Mouse (Mus musculus) liver, embryonic 14.5 days (tissue): ENCODE results near the gene Dock2. TPM values are rescaled to one million over a fixed set of nuclear protein-coding genes. Genes with fewer than 3 reads are reported as not detected.

Experiments
- ATAC-seq: fragments of 200-750 bp; cut with Nextera tagmentation; 2 replicates; pipeline ENCODE4 v1.8.0; 2017; ENCODE audit warnings: moderate number of reproducible peaks, mild to moderate bottlenecking, moderate library complexity; ENCODE audit not compliant: insufficient read depth
- DNase-seq, 3 experiments: peaks; one replicate each; pipeline ENCODE4 v3.0.0-alpha.2; 2012 to 2013; ENCODE audit warnings: low read depth in 3 of 3, low spot score in 3 of 3
- H3K27ac ChIP-seq: fragments of 300-500 bp; sonication (generic); 2 replicates; pipeline ENCODE4 v1.5.1; 2014; ENCODE audit warnings: moderate library complexity, mild to moderate bottlenecking, control low read depth, inconsistent platforms
- H3K27me3 ChIP-seq: fragments of 300-500 bp; sonication (generic); 2 replicates; pipeline ENCODE4 v1.6.1; 2014; ENCODE audit warnings: mild to moderate bottlenecking, low read length, moderate library complexity; ENCODE audit not compliant: control insufficient read depth, insufficient read depth
- H3K36me3 ChIP-seq: fragments of 300-500 bp; sonication (generic); replicated peaks from 2 replicates; pipeline ENCODE4 v1.6.1; 2014; ENCODE audit warnings: low read depth; ENCODE audit not compliant: control insufficient read depth, insufficient read depth
- H3K4me1 ChIP-seq, 2 experiments: fragments of 200-500 bp in 1 of 2; fragments of 300-500 bp in 1 of 2; sonication (generic) in 1 of 2; replicated peaks; 2 replicates each; pipeline ENCODE4 v1.6.1; 2012 to 2014; ENCODE audit warnings: antibody characterized with exemption in 1 of 2, inconsistent platforms in 1 of 2, low read length in 1 of 2; ENCODE audit not compliant: control insufficient read depth in 2 of 2, insufficient read depth in 2 of 2
- H3K4me2 ChIP-seq: fragments of 300-500 bp; sonication (generic); 2 replicates; pipeline ENCODE4 v1.6.1; 2014; ENCODE audit warnings: low read depth, mild to moderate bottlenecking, control low read depth, moderate library complexity
- H3K4me3 ChIP-seq, 2 experiments: fragments of 200-500 bp in 1 of 2; fragments of 300-500 bp in 1 of 2; sonication (generic) in 1 of 2; 2 replicates each; pipeline ENCODE4 v1.5.1; 2012 to 2014; ENCODE audit warnings: low read depth in 2 of 2, low read length in 2 of 2, mild to moderate bottlenecking in 2 of 2, control low read depth in 1 of 2, inconsistent platforms in 1 of 2, moderate library complexity in 1 of 2; ENCODE audit not compliant: insufficient read depth in 1 of 2
- H3K9ac ChIP-seq: fragments of 300-500 bp; sonication (generic); replicated peaks from 2 replicates; pipeline ENCODE4 v1.6.1; 2014; ENCODE audit warnings: mild to moderate bottlenecking, control low read depth, moderate library complexity
- H3K9me3 ChIP-seq: fragments of 300-500 bp; sonication (generic); 2 replicates; pipeline ENCODE4 v1.6.1; 2016; ENCODE audit warnings: low read length, mixed read lengths; ENCODE audit not compliant: control insufficient read depth
- CTCF ChIP-seq: IDR thresholded peaks from 2 replicates; pipeline ENCODE4 v1.5.1; 2016; ENCODE audit warnings: antibody characterized with exemption, low read depth, control low read depth
- EP300 ChIP-seq: IDR thresholded peaks from 2 replicates; pipeline ENCODE4 v1.6.1; 2016; ENCODE audit warnings: antibody characterized with exemption, low read depth
- WGBS: fragments of 180-500 bp; shearing (Covaris S2); extraction: QIAGEN DNeasy Blood & Tissue Kit; methylation state at CpG from one replicate; pipeline ENCODE4 v1.1.7; 2014; ENCODE audit not compliant: insufficient replicate concordance; 5-methylcytosine and 5-hydroxymethylcytosine counted together
- polyA plus RNA-seq, 2 experiments: library from polyadenylated mRNA; depleted of rRNA in 1 of 2; stranded (reverse) in 1 of 2; unstranded in 1 of 2; fragments of >200 nt; fragmentation: Nextera tagmentation in 1 of 2; extraction: Ambion mirVana in 1 of 2; gene quantifications; 2 replicates each; pipeline versions ENCODE4 v1.2.1 to v1.2.3; 2012 to 2014

The Dock2 gene
- polyA plus RNA-seq, 2 experiments, result 2.1 to 2.6 TPM

DNA sequence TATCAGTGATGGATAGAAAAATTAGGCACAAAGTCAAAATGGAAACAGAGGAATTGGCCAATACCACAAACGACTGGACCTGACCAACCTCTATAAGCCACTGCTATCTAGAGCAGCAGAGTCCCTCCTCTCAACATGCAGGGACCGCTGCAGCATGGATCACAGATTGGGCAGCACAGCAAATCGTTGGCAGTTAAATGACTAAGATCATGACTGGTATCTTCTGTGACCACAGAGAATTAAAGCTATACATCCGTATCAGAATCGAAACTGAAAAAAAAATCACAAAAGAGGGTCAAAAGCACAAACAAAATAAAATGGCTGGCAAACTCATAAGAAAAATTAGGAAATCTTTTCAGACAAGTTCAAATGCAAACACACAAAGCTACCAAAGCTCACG is 21.6 kb downstream of the Dock2 start:
- DNase-seq (no peak), ATAC-seq (no peak)
- 55% methylated on average over 6 of the region's 6 CpGs for WGBS
- H3K9me3 ChIP-seq, result no peaks in the 10 kb centered on the region
- H3K4me2 ChIP-seq, result no peak overlapping the region
- no peaks in the 10 kb centered on the region for H3K36me3 ChIP-seq
- no peak overlapping the region for H3K27ac ChIP-seq
- H3K4me3 ChIP-seq, result no peak overlapping the region
- no peak overlapping the region for H3K9ac ChIP-seq
- no peaks in the 10 kb centered on the region for H3K27me3 ChIP-seq
- H3K4me1 ChIP-seq, result no peaks in the 10 kb centered on the region
- TF ChIP-seq EP300 (no peak), CTCF (no peak)

- Histone ChIP-seq H3K27me3 (no peaks in the 10 kb centered on the region), H3K36me3 (no peaks in the 10 kb centered on the region), H3K4me2 (no peak overlapping the region), H3K4me1 (no peaks in the 10 kb centered on the region), H3K9me3 (no peaks in the 10 kb centered on the region), H3K4me3 (no peak overlapping the region), H3K9ac (no peak overlapping the region), H3K27ac (no peak overlapping the region)
- WGBS, result 60% methylated on average over 4 of the region's 4 CpGs
- DNase-seq (no peak), ATAC-seq (no peak)
- TF ChIP-seq EP300 (no peak), CTCF (no peak)
Observed at GRCm38 (mm10) chr11:34759582-34759981, 24.1 kb downstream of the Dock2 start.

DNA sequence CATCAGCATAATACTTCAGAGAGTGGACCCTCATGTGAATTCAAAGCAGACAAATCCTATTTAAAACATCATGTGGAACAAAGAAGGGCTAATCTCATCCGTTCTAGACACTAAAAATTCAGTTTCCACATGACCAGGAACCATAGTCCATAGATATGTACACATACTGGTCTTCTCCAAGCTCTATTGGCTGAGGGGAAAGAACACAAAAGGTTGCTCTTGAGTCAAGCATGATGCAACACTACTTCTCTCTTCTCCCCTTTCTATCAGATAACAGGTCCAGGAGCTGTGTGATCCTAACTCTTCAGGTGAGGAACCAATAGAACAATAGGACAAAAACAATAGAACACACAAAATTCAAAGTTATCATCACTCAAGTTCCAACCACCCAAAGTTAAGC is 42.6 kb downstream of the Dock2 start:
- no peaks in the 10 kb centered on the region for H3K9me3 ChIP-seq
- H3K9ac ChIP-seq, result no peak overlapping the region
- H3K27me3 ChIP-seq, result no peaks in the 10 kb centered on the region
- no peak overlapping the region for H3K4me2 ChIP-seq
- H3K36me3 ChIP-seq, result no peaks in the 10 kb centered on the region
- TF ChIP-seq CTCF (no peak), EP300 (no peak)
- no peak overlapping the region for H3K27ac ChIP-seq
- ATAC-seq (no peak), DNase-seq (no peak)
- 36% methylated on average over 1 of the region's 1 CpGs for WGBS
- no peaks in the 10 kb centered on the region for H3K4me1 ChIP-seq
- H3K4me3 ChIP-seq, result no peak overlapping the region

DNA sequence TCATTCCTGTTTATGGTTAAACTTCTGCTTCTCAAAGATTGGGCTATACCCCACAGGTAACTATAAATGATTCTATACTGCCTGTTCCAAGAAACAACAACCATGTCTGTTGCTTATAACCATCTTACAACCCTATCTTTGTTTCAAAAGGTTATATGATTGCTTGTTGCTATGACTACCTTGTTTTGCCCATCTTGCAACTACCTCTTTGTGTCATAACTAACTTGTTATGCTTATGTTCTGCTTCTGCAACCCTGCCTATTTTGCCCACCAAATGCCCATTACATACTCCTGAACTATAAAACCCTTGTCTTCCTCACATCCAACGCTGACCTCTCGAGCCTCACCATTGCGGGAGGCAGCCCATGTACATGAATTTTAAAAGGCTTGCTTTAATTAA is 43.9 kb downstream of the Dock2 start:
- H3K4me1 ChIP-seq, result no peaks in the 10 kb centered on the region
- no peak for ATAC-seq
- no peaks in the 10 kb centered on the region for H3K9me3 ChIP-seq
- WGBS, result 72% methylated on average over 3 of the region's 3 CpGs
- H3K36me3 ChIP-seq, result no peaks in the 10 kb centered on the region
- no peak overlapping the region for H3K27ac ChIP-seq
- H3K4me3 ChIP-seq, result no peak overlapping the region
- no peak for DNase-seq
- H3K9ac ChIP-seq, result no peak overlapping the region
- no peak overlapping the region for H3K4me2 ChIP-seq
- TF ChIP-seq CTCF (no peak), EP300 (no peak)
- H3K27me3 ChIP-seq, result no peaks in the 10 kb centered on the region

DNA sequence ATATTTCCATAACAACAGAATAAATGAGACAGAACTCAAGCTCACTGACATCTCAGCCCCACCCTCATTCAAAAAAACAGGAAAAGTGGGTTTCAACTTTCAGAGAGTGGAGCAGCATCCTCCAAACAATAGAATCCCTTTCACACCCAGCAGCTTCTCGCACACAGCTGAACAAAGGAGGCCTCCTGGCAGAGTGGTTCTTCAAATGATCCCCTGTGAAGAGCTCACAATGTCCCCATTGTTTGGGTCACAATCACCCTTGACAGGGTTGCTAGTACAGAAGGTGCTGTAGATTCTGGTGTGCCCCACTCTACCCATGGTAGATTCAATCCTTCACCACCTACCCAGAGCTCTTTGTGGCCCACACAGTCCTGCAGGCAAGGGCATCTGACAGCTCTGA is 44.7 kb downstream of the Dock2 start:
- no peak overlapping the region for H3K27ac ChIP-seq
- 78% methylated on average over 1 of the region's 1 CpGs for WGBS

More for the DNA sequence above, 44.7 kb downstream of the Dock2 start:
- Histone ChIP-seq H3K4me3 (no peak overlapping the region), H3K36me3 (no peaks in the 10 kb centered on the region), H3K9ac (no peak overlapping the region), H3K4me2 (no peak overlapping the region), H3K27me3 (no peaks in the 10 kb centered on the region), H3K4me1 (no peaks in the 10 kb centered on the region), H3K9me3 (no peaks in the 10 kb centered on the region)
- TF ChIP-seq EP300 (no peak), CTCF (no peak)
- DNase-seq (no peak), ATAC-seq (no peak)
